Mouse (Mus musculus) gonadal fat pad, adult 2 months (tissue): ENCODE data around the gene Spata5. TPM values are rescaled to one million over a fixed set of nuclear protein-coding genes. Genes with fewer than 3 reads are reported as not detected.

Experiments
- DNase-seq: peaks from one replicate; pipeline ENCODE4 v3.0.0-alpha.2; 2012; ENCODE audit warnings: low read depth
- polyA plus RNA-seq: library from polyadenylated mRNA; depleted of rRNA; stranded (reverse); fragments of >200 nt; gene quantifications from 2 replicates; pipeline ENCODE4 v1.2.3, GENCODE M21; 2012; rRNA removed

Gene Spata5
- polyA plus RNA-seq, 1 experiment: 2.9 TPM

DNA sequence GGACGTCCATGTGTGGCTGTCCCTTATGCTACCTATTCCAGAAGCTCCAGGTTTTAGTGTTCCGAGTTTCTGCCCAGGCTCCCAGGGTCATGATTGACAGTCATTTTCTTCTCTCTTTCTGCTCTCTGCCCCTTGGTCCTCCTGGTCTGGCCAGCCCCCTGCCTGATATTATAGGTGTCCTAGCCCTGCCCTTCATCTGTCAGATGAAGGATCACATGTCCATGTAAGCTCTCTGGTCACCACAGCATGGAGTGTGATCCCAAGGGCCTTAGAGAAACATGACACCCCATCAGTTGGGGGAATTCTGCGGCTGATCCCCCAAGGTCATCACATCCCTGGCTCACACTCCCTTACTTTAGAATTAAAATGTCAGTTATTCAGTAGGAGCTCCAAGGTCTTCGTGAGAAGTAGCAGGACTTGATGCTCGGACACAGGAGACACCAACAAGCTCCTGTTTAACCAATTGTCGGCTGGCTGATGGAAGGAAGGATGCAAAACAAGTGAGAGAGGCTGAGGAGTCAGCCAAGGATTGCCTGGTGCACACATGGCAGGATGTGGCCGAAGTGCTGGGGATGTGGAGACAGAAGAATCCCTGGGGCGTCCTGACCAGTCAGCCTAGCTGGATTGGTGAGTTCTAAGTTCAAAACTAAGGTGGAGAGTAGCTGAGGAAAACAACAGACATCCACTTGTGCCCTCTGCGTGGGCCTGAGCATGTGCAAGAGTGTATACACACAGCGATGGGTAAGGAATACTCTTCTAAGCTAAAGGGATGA lies 195.4 kb downstream of the Spata5 start:
- no peak for DNase-seq

- no peak for DNase-seq
These were observed 197.2 kb downstream of the Spata5 start for GRCm38 (mm10) chr3:37616586-37617547.

Other genes starting within 250 kb of the Spata5 start
- gene Il21, start 187.3 kb upstream of the Spata5 start, polyA plus RNA-seq: not detected in 2 replicates
- 1.9 and 2.2 TPM in 2 replicates for gene Bbs12, start 107.3 kb upstream of the Spata5 start, polyA plus RNA-seq
- 1.4 and 2.8 TPM in 2 replicates for gene Cetn4, start 107.2 kb upstream of the Spata5 start, polyA plus RNA-seq
- gene Fgf2, start 71.5 kb upstream of the Spata5 start, polyA plus RNA-seq: 5.2 and 9.8 TPM in 2 replicates
- 18.1 and 18.7 TPM in 2 replicates for gene Nudt6, start 315 bp downstream of the Spata5 start, polyA plus RNA-seq
- 59.4 and 65.1 TPM in 2 replicates for gene Spry1, start 220.1 kb downstream of the Spata5 start, polyA plus RNA-seq